Mouse (Mus musculus) midbrain, postnatal 0 days (tissue): ENCODE data around the gene Trnt1. TPM values are rescaled to one million over a fixed set of nuclear protein-coding genes. Genes with fewer than 3 reads are reported as not detected.

Experiments used
- ATAC-seq: fragments of 200-750 bp; cut with Nextera tagmentation; 2 replicates; pipeline ENCODE4 v1.8.0; 2017; ENCODE audit warnings: moderate number of reproducible peaks, mild to moderate bottlenecking, moderate TSS enrichment, moderate library complexity; ENCODE audit not compliant: low FRiP score
- DNase-seq: peaks from one replicate; pipeline ENCODE4 v3.0.0-alpha.2; 2015; ENCODE audit warnings: low spot score
- H3K27ac ChIP-seq: fragments of 300-500 bp; sonication (generic); 2 replicates; pipeline ENCODE4 v1.5.1; 2014; ENCODE audit warnings: low read depth, mild to moderate bottlenecking, low read length, mixed read lengths
- H3K27me3 ChIP-seq: fragments of 300-500 bp; sonication (generic); 2 replicates; pipeline ENCODE4 v1.6.1; 2014; ENCODE audit warnings: low read length, control low read depth, mixed read lengths; ENCODE audit not compliant: insufficient read depth
- H3K36me3 ChIP-seq: fragments of 300-500 bp; sonication (generic); 2 replicates; pipeline ENCODE4 v1.6.1; 2014; ENCODE audit warnings: low read length, control low read depth, mixed read lengths; ENCODE audit not compliant: insufficient read depth
- H3K4me1 ChIP-seq: fragments of 300-500 bp; sonication (generic); 2 replicates; pipeline ENCODE4 v1.6.1; 2014; ENCODE audit warnings: mild to moderate bottlenecking, control low read depth, antibody characterized with exemption, low read length, mixed read lengths; ENCODE audit not compliant: insufficient read depth
- H3K4me2 ChIP-seq: fragments of 300-500 bp; sonication (generic); 2 replicates; pipeline ENCODE4 v1.6.1; 2014; ENCODE audit warnings: low read depth, mild to moderate bottlenecking, low read length, mixed read lengths; ENCODE audit not compliant: poor library complexity, severe bottlenecking
- H3K4me3 ChIP-seq: fragments of 300-500 bp; sonication (generic); 2 replicates; pipeline ENCODE4 v1.5.1; 2014; ENCODE audit warnings: low read depth, mild to moderate bottlenecking, low read length, moderate library complexity
- H3K9ac ChIP-seq: fragments of 300-500 bp; sonication (generic); replicated peaks from 2 replicates; pipeline ENCODE4 v1.6.1; 2014; ENCODE audit warnings: mild to moderate bottlenecking, low read length, moderate library complexity, mixed read lengths; ENCODE audit not compliant: poor library complexity, severe bottlenecking
- H3K9me3 ChIP-seq: fragments of 300-500 bp; sonication (generic); 2 replicates; pipeline ENCODE4 v1.6.1; 2016; ENCODE audit warnings: low read length, control low read depth
- CTCF ChIP-seq: IDR thresholded peaks from 2 replicates; pipeline ENCODE4 v1.5.1; 2016; ENCODE audit warnings: antibody characterized with exemption, mild to moderate bottlenecking
- WGBS: fragments of 180-500 bp; shearing (Covaris S2); extraction: QIAGEN DNeasy Blood & Tissue Kit; methylation state at CpG from one replicate; pipeline ENCODE4 v1.1.7; 2014; 5-methylcytosine and 5-hydroxymethylcytosine counted together
- polyA plus RNA-seq: library from polyadenylated mRNA; unstranded; fragments of >200 nt; fragmentation: Nextera tagmentation; extraction: Ambion mirVana; gene quantifications from 2 replicates; pipeline ENCODE4 v1.2.1, GENCODE M21; 2015
- total RNA-seq: library from RNA; depleted of rRNA; stranded (reverse); fragments of >200 nt; gene quantifications from 2 replicates; pipeline ENCODE4 v1.2.3, GENCODE M21; 2014

Gene Trnt1
- total and polyA plus RNA-seq, 2 experiments from 2014 or later = 20.8 to 54.8 TPM

DNA sequence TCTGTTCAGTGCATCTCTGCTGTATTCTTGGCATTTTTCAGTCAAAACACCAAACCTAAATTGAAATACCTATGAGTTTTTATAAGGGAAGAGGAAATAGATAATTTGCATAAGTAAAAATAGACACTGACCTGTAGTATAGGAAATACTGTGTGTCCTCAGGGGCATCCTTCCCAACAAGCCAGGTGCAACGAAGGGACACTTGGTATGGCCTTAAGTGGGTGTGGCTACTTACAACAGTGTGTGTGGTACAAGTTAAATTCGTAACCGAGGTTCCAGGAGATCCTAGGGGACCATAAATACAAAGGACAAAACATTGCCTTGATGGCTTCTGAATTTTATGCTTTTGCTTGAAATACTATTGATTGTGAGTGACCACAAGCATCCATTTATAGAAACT is 30.7 kb upstream of the Trnt1 start:
- no peaks in the 10 kb centered on the region for H3K4me1 ChIP-seq
- WGBS = 82% methylated on average over 3 of the region's 3 CpGs

DNA sequence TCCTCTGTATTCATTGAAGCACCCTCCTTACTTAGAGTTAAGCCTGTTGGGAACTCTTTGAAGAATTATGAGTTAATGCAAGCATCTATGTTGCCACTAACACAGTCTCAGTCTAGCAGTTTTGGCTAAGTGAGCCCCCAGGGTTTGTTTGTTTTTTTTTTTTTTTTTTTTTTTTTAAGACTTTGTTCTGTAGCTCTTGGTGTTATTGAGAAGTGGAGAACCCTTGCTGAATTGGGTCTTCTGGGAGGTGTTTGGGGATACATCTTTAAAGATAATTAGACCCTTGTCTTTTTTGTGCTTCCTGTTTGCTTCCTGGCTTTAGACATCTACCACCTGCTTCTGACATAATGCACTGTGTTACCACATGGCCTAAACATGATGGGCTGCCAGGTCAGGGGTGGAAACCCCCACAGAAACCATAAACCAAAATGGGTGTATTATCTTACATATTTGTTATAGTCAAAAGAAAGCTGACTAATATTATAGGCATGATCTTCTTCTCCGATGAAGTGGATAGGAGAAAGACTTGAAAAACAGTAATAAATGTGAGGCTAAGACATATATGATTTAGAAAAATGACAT is 28.6 kb upstream of the Trnt1 start:
- Histone ChIP-seq H3K9me3 (no peaks in the 10 kb centered on the region), H3K27me3 (no peaks in the 10 kb centered on the region), H3K27ac (no peak overlapping the region), H3K4me3 (no peak overlapping the region), H3K9ac (no peak overlapping the region), H3K4me1 (no peaks in the 10 kb centered on the region), H3K36me3 (no peaks in the 10 kb centered on the region), H3K4me2 (no peak overlapping the region)
- no peak for TF ChIP-seq CTCF
- WGBS = 92% methylated on average over 1 of the region's 1 CpGs
- no peak for ATAC-seq
- no peak for DNase-seq

More for the DNA sequence above, 30.7 kb upstream of the Trnt1 start:
- Histone ChIP-seq H3K27me3 (no peaks in the 10 kb centered on the region), H3K4me2 (no peak overlapping the region), H3K9me3 (no peaks in the 10 kb centered on the region), H3K9ac (no peak overlapping the region), H3K27ac (no peak overlapping the region), H3K4me3 (no peak overlapping the region), H3K36me3 (no peaks in the 10 kb centered on the region)
- ATAC-seq (no peak), DNase-seq (no peak)
- no peak for TF ChIP-seq CTCF

DNA sequence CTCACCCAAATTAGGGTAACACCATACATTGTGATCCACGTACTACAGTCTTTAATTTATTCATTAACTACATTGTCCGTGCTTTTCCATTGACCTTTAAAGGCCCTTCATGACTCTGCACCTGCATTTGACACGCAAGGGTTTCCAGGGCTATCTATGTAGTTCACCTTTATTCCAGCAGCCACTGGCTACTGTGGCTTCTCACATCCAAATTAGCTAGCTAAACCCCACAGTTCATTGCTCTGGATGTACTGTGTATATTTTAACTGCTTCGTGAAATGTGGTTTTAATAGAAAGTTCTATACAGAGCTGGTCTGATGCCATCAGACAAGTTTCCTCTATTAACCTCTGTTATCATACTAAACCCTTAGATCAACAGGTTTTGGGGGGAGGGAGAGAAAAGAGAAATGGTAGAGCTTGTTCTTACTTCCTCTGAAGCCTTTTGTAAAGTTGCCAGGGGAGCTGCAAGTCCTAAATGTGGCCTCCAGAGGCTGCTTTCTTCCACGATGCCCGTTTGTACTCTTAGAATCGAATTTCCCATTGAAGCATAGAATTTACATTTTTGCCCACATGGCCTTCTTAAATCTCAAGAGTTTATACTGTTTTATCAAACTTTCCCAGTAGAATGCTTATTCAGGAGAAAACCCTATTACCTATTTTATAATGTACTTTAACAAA is 25.2 kb upstream of the Trnt1 start:
- H3K9ac ChIP-seq = no peak overlapping the region
- H3K4me3 ChIP-seq = no peak overlapping the region
- H3K4me1 ChIP-seq = no peaks in the 10 kb centered on the region
- TF ChIP-seq CTCF = no peak
- no peak overlapping the region for H3K4me2 ChIP-seq
- ATAC-seq (no peak), DNase-seq (peak; percentile 8)
- H3K36me3 ChIP-seq = no peaks in the 10 kb centered on the region
- no peaks in the 10 kb centered on the region for H3K27me3 ChIP-seq
- 79% methylated on average over 7 of the region's 7 CpGs for WGBS
- no peak overlapping the region for H3K27ac ChIP-seq
- H3K9me3 ChIP-seq = no peaks in the 10 kb centered on the region

DNA sequence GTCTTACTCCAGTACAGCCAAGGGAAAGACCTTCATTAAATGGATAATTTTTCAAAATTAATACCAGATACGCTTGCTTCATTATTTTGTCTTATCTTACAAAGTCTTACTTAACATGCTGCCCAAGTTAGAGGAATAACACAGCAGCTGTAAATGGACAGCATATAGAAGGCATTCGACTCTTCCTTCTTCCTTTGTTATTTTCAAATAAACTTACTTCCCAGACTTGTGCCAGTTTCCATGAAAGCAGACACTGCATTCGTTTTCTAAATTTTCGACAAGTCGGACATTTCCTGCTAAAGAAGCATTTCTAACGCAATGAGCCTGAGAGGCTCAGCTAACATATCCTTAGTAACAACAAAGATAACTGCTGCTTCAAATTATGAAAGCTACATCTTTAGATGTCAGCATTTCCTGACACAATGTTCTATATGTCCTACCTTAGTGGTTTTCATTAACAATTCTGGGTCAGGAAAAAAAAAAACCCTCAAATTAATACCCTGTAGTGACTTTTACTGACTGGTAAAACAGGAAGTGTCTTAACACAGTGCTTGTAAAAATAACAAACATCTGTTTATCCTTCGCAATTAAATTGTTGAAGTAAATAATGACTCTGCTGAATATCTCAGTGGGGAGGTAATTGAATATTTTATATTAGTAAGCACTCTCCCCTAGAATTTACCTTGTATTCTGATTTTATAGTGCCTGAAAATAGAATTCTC is 23.1 kb upstream of the Trnt1 start:
- ATAC-seq (no peak), DNase-seq (no peak)
- H3K4me3 ChIP-seq = no peak overlapping the region
- no peak overlapping the region for H3K27ac ChIP-seq
- H3K4me2 ChIP-seq = no peak overlapping the region
- 83% methylated on average over 7 of the region's 7 CpGs for WGBS
- H3K9ac ChIP-seq = no peak overlapping the region
- H3K27me3 ChIP-seq = no peaks in the 10 kb centered on the region
- no peaks in the 10 kb centered on the region for H3K4me1 ChIP-seq
- no peak for TF ChIP-seq CTCF
- H3K9me3 ChIP-seq = no peaks in the 10 kb centered on the region
- no peaks in the 10 kb centered on the region for H3K36me3 ChIP-seq

DNA sequence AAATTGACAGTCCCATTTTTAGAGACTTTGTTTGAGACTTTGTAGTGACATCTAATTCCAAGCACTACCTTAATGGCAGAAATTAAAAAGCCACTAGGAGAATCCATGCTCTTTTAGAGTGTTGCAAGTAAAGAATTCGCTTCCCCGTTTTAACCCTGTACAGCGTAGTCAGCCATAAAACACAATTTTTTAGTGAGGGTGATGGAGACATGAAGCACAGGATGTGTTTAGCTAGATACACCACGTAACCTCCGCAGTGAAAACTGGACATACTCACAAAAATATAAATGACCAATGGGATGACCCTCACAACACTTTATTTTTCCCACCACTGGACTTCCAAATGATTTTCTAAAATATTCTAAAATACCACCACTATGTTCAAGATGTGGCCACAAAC is 21.7 kb upstream of the Trnt1 start:
- ATAC-seq = no peak
- H3K27ac ChIP-seq = no peak overlapping the region
- 97% methylated on average over 5 of the region's 5 CpGs for WGBS

DNA sequence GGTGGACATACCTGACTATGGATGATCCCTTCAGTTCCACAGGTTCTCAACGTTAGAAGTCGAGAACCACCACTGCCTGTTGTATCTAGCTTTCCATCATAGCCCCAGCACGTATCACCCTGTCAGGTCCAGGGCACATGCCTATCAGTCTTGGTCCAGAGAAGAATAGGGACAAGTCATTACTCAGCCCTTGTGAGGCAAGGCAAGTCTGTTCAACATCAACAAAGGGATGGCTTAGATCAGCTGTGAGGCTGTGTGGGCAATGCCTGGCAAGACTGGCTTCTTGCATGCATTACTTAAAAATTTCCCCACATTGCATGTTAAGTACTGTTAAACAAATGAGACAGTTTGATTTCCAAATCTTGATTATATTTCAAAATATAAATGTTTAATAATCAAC is 21.1 kb upstream of the Trnt1 start:
- no peak for ATAC-seq
- Histone ChIP-seq H3K27ac (no peak overlapping the region), H3K36me3 (no peaks in the 10 kb centered on the region), H3K4me2 (no peak overlapping the region), H3K9ac (no peak overlapping the region), H3K27me3 (no peaks in the 10 kb centered on the region), H3K9me3 (no peaks in the 10 kb centered on the region), H3K4me1 (no peaks in the 10 kb centered on the region), H3K4me3 (no peak overlapping the region)
- DNase-seq = no peak
- 81% methylated on average over 3 of the region's 3 CpGs for whole genome bisulfite sequencing
- no peak for TF ChIP-seq CTCF

More for the DNA sequence above, 21.7 kb upstream of the Trnt1 start:
- TF ChIP-seq CTCF = no peak
- H3K4me1 ChIP-seq = no peaks in the 10 kb centered on the region
- DNase-seq = no peak
- no peaks in the 10 kb centered on the region for H3K27me3 ChIP-seq
- H3K4me3 ChIP-seq = no peak overlapping the region
- no peaks in the 10 kb centered on the region for H3K36me3 ChIP-seq
- no peak overlapping the region for H3K9ac ChIP-seq
- H3K9me3 ChIP-seq = no peaks in the 10 kb centered on the region
- H3K4me2 ChIP-seq = no peak overlapping the region
